Mouse (Mus musculus): ENCODE results near the gene D7Ertd443e.
A peak's percentile ranks its signal among the peaks of the same experiment; 100 is the strongest.

D7Ertd443e gene

GRCm38 (mm10) chr7:134287570-134288222 lies 97.8 kb downstream of the D7Ertd443e start:
- no peak for DNase-seq (ENCODE audit: low read depth)

- no peak for DNase-seq (ENCODE audit: low read depth)
These were observed 112.5 kb downstream of the D7Ertd443e start for GRCm38 (mm10) chr7:134272956-134273355.

- no peak for DNase-seq (ENCODE audit: low read depth)
These were observed 113.0 kb downstream of the D7Ertd443e start for GRCm38 (mm10) chr7:134272421-134272820.

- DNase-seq (ENCODE audit: low read depth), result no peak
These were observed 119.7 kb downstream of the D7Ertd443e start for GRCm38 (mm10) chr7:134265783-134266182.

GRCm38 (mm10) chr7:134263146-134263906 lies 122.1 kb downstream of the D7Ertd443e start:
- DNase-seq (ENCODE audit: low read depth), result peak; percentile 4

GRCm38 (mm10) chr7:134261003-134261701 lies 124.3 kb downstream of the D7Ertd443e start:
- no peak for DNase-seq (ENCODE audit: low read depth)

GRCm38 (mm10) chr7:134250273-134250870 lies 135.1 kb downstream of the D7Ertd443e start:
- DNase-seq (ENCODE audit: low read depth), result no peak

GRCm38 (mm10) chr7:134248041-134248440 lies 137.4 kb downstream of the D7Ertd443e start:
- DNase-seq (ENCODE audit: low read depth), result no peak

- no peak for DNase-seq (ENCODE audit: low read depth)
These were observed 138.8 kb downstream of the D7Ertd443e start for GRCm38 (mm10) chr7:134246624-134247023.

GRCm38 (mm10) chr7:134242773-134243172 lies 142.7 kb downstream of the D7Ertd443e start:
- DNase-seq (ENCODE audit: low read depth), result no peak

- DNase-seq (ENCODE audit: low read depth), result no peak
These were observed 144.2 kb downstream of the D7Ertd443e start for GRCm38 (mm10) chr7:134241212-134241611.

- no peak for DNase-seq (ENCODE audit: low read depth)
These were observed 144.9 kb downstream of the D7Ertd443e start for GRCm38 (mm10) chr7:134240579-134240978.

- no peak for DNase-seq (ENCODE audit: low read depth)
These were observed 146.6 kb downstream of the D7Ertd443e start for GRCm38 (mm10) chr7:134238863-134239262.

- no peak for DNase-seq (ENCODE audit: low read depth)
These were observed 148.1 kb downstream of the D7Ertd443e start for GRCm38 (mm10) chr7:134237356-134237755.

GRCm38 (mm10) chr7:134236727-134237126 lies 148.7 kb downstream of the D7Ertd443e start:
- no peak for DNase-seq (ENCODE audit: low read depth)

GRCm38 (mm10) chr7:134235552-134235951 lies 149.9 kb downstream of the D7Ertd443e start:
- no peak for DNase-seq (ENCODE audit: low read depth)

GRCm38 (mm10) chr7:134231378-134232346 lies 153.8 kb downstream of the D7Ertd443e start, which contains the start of gene Adam12:
Gene Adam12 (minus strand): TSS chr7:134232146.
- DNase-seq (ENCODE audit: low read depth), result no peak

- DNase-seq (ENCODE audit: low read depth), result no peak
These were observed 154.8 kb downstream of the D7Ertd443e start for GRCm38 (mm10) chr7:134230708-134231107.

GRCm38 (mm10) chr7:134229899-134230298 lies 155.6 kb downstream of the D7Ertd443e start:
- no peak for DNase-seq (ENCODE audit: low read depth)

- DNase-seq (ENCODE audit: low read depth), result no peak
These were observed 157.5 kb downstream of the D7Ertd443e start for GRCm38 (mm10) chr7:134227773-134228455.
